Comparison of ENCODE assay signal across 11 mouse cellular contexts in genomic region chr14:34454282-34454681, GRCm38 (mm10). TPM values are rescaled to one million over a fixed set of nuclear protein-coding genes. Genes with fewer than 3 reads are reported as not detected.
DNase-seq lines count a peak whose midpoint lies in the region; ATAC-seq and TF ChIP-seq lines count a peak whose summit lies in the region.
"Had no signal": no experiment of that assay in that cellular context is flagged by ENCODE, and none has a peak within 500 bp of the region (broad histone marks: within the 10 kb centered on the region; RNA-seq: fewer than 3 reads in every experiment).

No protein-coding gene starts in this region.

- TF ChIP-seq POLR2A in cerebellum, adult 2 months (IDR thresholded peaks at IDR 0.05; ENCODE audit: borderline replicate concordance, insufficient read depth, low read length): no peak

- peaks cover 22% of the 10 kb centered on the region for H3K4me1 ChIP-seq in forebrain, embryonic 13.5 days
- peaks cover 19% of the 10 kb centered on the region for H3K4me1 ChIP-seq in intestine, embryonic 16.5 days (ENCODE audit: control insufficient read depth, insufficient read depth, low read length)
- H3K4me1 ChIP-seq in stomach, embryonic 14.5 days (ENCODE audit: control insufficient read depth, insufficient read depth, low read length): 0 out of 2 replicates have a peak, but pooled peaks cover 10% of the 10 kb centered on the region
- no peaks in the 10 kb centered on the region for H3K4me1 ChIP-seq in cerebellum, adult 2 months (ENCODE audit: control insufficient read depth, insufficient read depth, low read length)

- no peak for DNase-seq in layer of hippocampus, adult 2 months (ENCODE audit: low spot score in 2 of 2)
- DNase-seq in layer of hippocampus, postnatal 14 days (ENCODE audit: low spot score in 2 of 2): no peak
- DNase-seq in cerebellum, adult 2 months: no peak
- DNase-seq in adrenal gland, adult 2 months: no peak
- DNase-seq: adrenal gland, postnatal 10 days; cerebellum, adult 9-10 months; liver, postnatal 0 days had no signal

- no peak overlapping the region for H3K9ac ChIP-seq in forebrain, embryonic 13.5 days
- H3K9ac ChIP-seq in intestine, embryonic 16.5 days (ENCODE audit: low read depth, low read length): no peak overlapping the region
- no peak overlapping the region for H3K9ac ChIP-seq in stomach, embryonic 14.5 days (replicated peaks; ENCODE audit: low read depth, low read length)
- H3K9ac ChIP-seq: liver, postnatal 0 days had no signal

- 36% methylated on average over 3 of the region's 3 CpGs for WGBS in forebrain, embryonic 13.5 days
- 66% methylated on average over 3 of the region's 3 CpGs for WGBS in intestine, embryonic 16.5 days
- 67% methylated on average over 3 of the region's 3 CpGs for WGBS in stomach, embryonic 14.5 days
- WGBS in cerebellum, adult 2 months: 73% methylated on average over 3 of the region's 3 CpGs

- ATAC-seq in forebrain, embryonic 13.5 days: no peak
- ATAC-seq in intestine, embryonic 16.5 days: no peak
- no peak for ATAC-seq in stomach, embryonic 14.5 days (ENCODE audit: insufficient number of reproducible peaks, insufficient read depth, low FRiP score, low read depth)
- ATAC-seq: liver, postnatal 0 days had no signal

- no peak for TF ChIP-seq CTCF in layer of hippocampus, adult 2 months (conservative IDR thresholded peaks at IDR 0.05)
- no peak for TF ChIP-seq CTCF in cerebellum, adult 2 months (IDR thresholded peaks at IDR 0.05; ENCODE audit: borderline replicate concordance, insufficient read depth, low read depth, low read length)

- H3K27ac ChIP-seq in layer of hippocampus, adult 2 months: peak overlapping the region; percentile 56
- peak overlapping the region; percentile 74 for H3K27ac ChIP-seq in forebrain, embryonic 13.5 days
- peak overlapping the region; percentile 59 for H3K27ac ChIP-seq in intestine, embryonic 16.5 days (ENCODE audit: low read length)
- H3K27ac ChIP-seq in stomach, embryonic 14.5 days (ENCODE audit: low read length): peak overlapping the region; percentile 70; the same call in 1 of the 2 replicates
- H3K27ac ChIP-seq in cerebellum, adult 2 months (ENCODE audit: insufficient read depth, low read length): no peak overlapping the region

- peak overlapping the region; percentile 38 for H3K4me2 ChIP-seq in forebrain, embryonic 13.5 days
- no peak overlapping the region for H3K4me2 ChIP-seq in intestine, embryonic 16.5 days (ENCODE audit: low read depth, low read length)
- no peak overlapping the region for H3K4me2 ChIP-seq in stomach, embryonic 14.5 days (replicated peaks; ENCODE audit: low read depth, low read length)

- no peaks in the 10 kb centered on the region for H3K9me3 ChIP-seq in forebrain, embryonic 13.5 days (replicated peaks)
- no peaks in the 10 kb centered on the region for H3K9me3 ChIP-seq in intestine, embryonic 16.5 days (ENCODE audit: control insufficient read depth, low read length)
- H3K9me3 ChIP-seq in stomach, embryonic 14.5 days (ENCODE audit: control insufficient read depth, low read depth, low read length): no peaks in the 10 kb centered on the region

- H3K27me3 ChIP-seq in forebrain, embryonic 13.5 days: no peaks in the 10 kb centered on the region
- no peaks in the 10 kb centered on the region for H3K27me3 ChIP-seq in intestine, embryonic 16.5 days (replicated peaks; ENCODE audit: control insufficient read depth, insufficient read depth, low read length)
- no peaks in the 10 kb centered on the region for H3K27me3 ChIP-seq in stomach, embryonic 14.5 days (ENCODE audit: control insufficient read depth, insufficient read depth, low read length)
- H3K27me3 ChIP-seq in cerebellum, adult 2 months (ENCODE audit: control insufficient read depth, insufficient read depth, low read length): no peaks in the 10 kb centered on the region

- no peak overlapping the region for H3K4me3 ChIP-seq in layer of hippocampus, adult 2 months
- H3K4me3 ChIP-seq in forebrain, embryonic 13.5 days: no peak overlapping the region
- H3K4me3 ChIP-seq in intestine, embryonic 16.5 days (ENCODE audit: low read length): no peak overlapping the region
- H3K4me3 ChIP-seq in stomach, embryonic 14.5 days (ENCODE audit: low read depth, low read length): no peak overlapping the region
- no peak overlapping the region for H3K4me3 ChIP-seq in cerebellum, adult 2 months (replicated peaks; ENCODE audit: insufficient read depth, low read depth, low read length)
- H3K4me3 ChIP-seq: myocyte had no signal

- H3K36me3 ChIP-seq in forebrain, embryonic 13.5 days (ENCODE audit: poor library complexity, severe bottlenecking): peaks cover 6% of the 10 kb centered on the region; the same call in 1 of the 2 replicates
- H3K36me3 ChIP-seq in intestine, embryonic 16.5 days (ENCODE audit: control insufficient read depth, insufficient read depth, low read length): no peaks in the 10 kb centered on the region
- H3K36me3 ChIP-seq in stomach, embryonic 14.5 days (ENCODE audit: control insufficient read depth, insufficient read depth, low read length): peaks cover 2% of the 10 kb centered on the region; the same call in 1 of the 2 replicates

RNA-seq across cellular contexts. Expression of gene Bmpr1a, which starts 48.9 kb away (rescaled TPM):
- total RNA-seq in layer of hippocampus, adult 2 months (2021): 10 to 100 TPM; 36.5 to 42.2 TPM
- total RNA-seq in layer of hippocampus, postnatal 14 days (2021): 10 to 100 TPM; 38.3 to 41.4 TPM
- polyA plus RNA-seq in forebrain, embryonic 13.5 days (2015; fragmentation: Nextera tagmentation; extraction: Ambion mirVana): 24.9 and 25.5 TPM in 2 replicates
- polyA plus RNA-seq in intestine, embryonic 16.5 days (2015; fragmentation: Nextera tagmentation; extraction: Ambion mirVana): 11.0 and 15.6 TPM in 2 replicates
- polyA plus RNA-seq in stomach, embryonic 14.5 days (2014; fragmentation: Nextera tagmentation; extraction: Ambion mirVana): 62.8 and 74.7 TPM in 2 replicates
- polyA plus RNA-seq in cerebellum, adult 2 months (2012; rRNA removed): 23.3 and 24.3 TPM in 2 replicates
- total RNA-seq in adrenal gland, adult 2 months (2021): 10 to 100 TPM; 56.4 to 64.4 TPM
- polyA plus RNA-seq in adrenal gland, adult 2 months (2012; rRNA removed): 3.4 and 3.7 TPM in 2 replicates
